Comparison of ENCODE assay signal across 13 mouse cellular contexts in genomic region chr11:115098203-115098932, GRCm38 (mm10). TPM values are rescaled to one million over a fixed set of nuclear protein-coding genes. Genes with fewer than 3 reads are reported as not detected.
DNase-seq lines count a peak whose midpoint lies in the region; ATAC-seq lines count a peak whose summit lies in the region.
"Had no signal": no experiment of that assay in that cellular context is flagged by ENCODE, and none has a peak within 500 bp of the region (broad histone marks: within the 10 kb centered on the region; RNA-seq: fewer than 3 reads in every experiment).

No protein-coding gene starts in this region.

- H3K9me3 ChIP-seq in kidney, embryonic 16.5 days (ENCODE audit: low read length), result peaks cover 2% of the 10 kb centered on the region

- no peak overlapping the region for H3K4me2 ChIP-seq in kidney, embryonic 16.5 days (replicated peaks; ENCODE audit: low read depth, low read length)
- H3K4me2 ChIP-seq: kidney, embryonic 15.5 days; neural tube, embryonic 12.5 days had no signal

- no peak overlapping the region for H3K4me3 ChIP-seq in kidney, embryonic 16.5 days (ENCODE audit: low read length)
- H3K4me3 ChIP-seq: kidney, embryonic 15.5 days; neural tube, embryonic 12.5 days had no signal

- H3K9ac ChIP-seq in kidney, embryonic 16.5 days (replicated peaks; ENCODE audit: low read length), result no peak overlapping the region
- H3K9ac ChIP-seq: kidney, embryonic 15.5 days; neural tube, embryonic 12.5 days had no signal

- no peaks in the 10 kb centered on the region for H3K36me3 ChIP-seq in kidney, embryonic 16.5 days (ENCODE audit: insufficient read depth, low read length)
- H3K36me3 ChIP-seq: kidney, embryonic 15.5 days; neural tube, embryonic 12.5 days had no signal

- H3K27me3 ChIP-seq in kidney, embryonic 16.5 days (ENCODE audit: insufficient read depth, low read length), result no peaks in the 10 kb centered on the region
- H3K27me3 ChIP-seq: kidney, embryonic 15.5 days; neural tube, embryonic 12.5 days had no signal

- no peak overlapping the region for H3K27ac ChIP-seq in kidney, embryonic 16.5 days (ENCODE audit: low read length)
- H3K27ac ChIP-seq: kidney, embryonic 15.5 days; macrophage; neural tube, embryonic 12.5 days had no signal

- WGBS in kidney, embryonic 16.5 days, result 55% methylated on average over 10 of the region's 10 CpGs

- DNase-seq in kidney, postnatal 10 days, result peak; percentile 13
- peak; percentile 61 for DNase-seq in cerebellum, adult 8-10 months
- peak; percentile 27 to 39 for DNase-seq in layer of hippocampus, adult 8-10 months (ENCODE audit: low spot score in 2 of 2)
- DNase-seq in spleen, adult 18-20 months, result no peak
- no peak for DNase-seq in testis, postnatal 14 days (ENCODE audit: low spot score)
- DNase-seq in spleen, postnatal 10 days (ENCODE audit: low spot score in 2 of 2), result no peak

- no peaks in the 10 kb centered on the region for H3K4me1 ChIP-seq in kidney, embryonic 16.5 days (ENCODE audit: insufficient read depth, low read length)

- ATAC-seq in kidney, embryonic 16.5 days (ENCODE audit: low FRiP score, low TSS enrichment), result no peak
- peak; percentile 64; the same call in 1 of the 2 replicates for ATAC-seq in cerebellum, adult (ENCODE audit: insufficient number of reproducible peaks, low FRiP score, low TSS enrichment)
- ATAC-seq: forebrain, embryonic 14.5 days had no signal

RNA-seq across cellular contexts. Expression of gene Rab37, which starts 7.1 kb away (rescaled TPM):
- polyA plus RNA-seq in kidney, embryonic 16.5 days (2015; fragmentation: Nextera tagmentation; extraction: Ambion mirVana), result 1.7 and 2.2 TPM in 2 replicates
- total RNA-seq in layer of hippocampus, adult 8-10 months (2022), result 1 to 10 TPM; 2.8 to 4.0 (median 3.9) TPM

RNA-seq across cellular contexts. Expression of gene Cd300lf, which starts 35.4 kb away (rescaled TPM):
- polyA plus RNA-seq in kidney, embryonic 16.5 days (2015; fragmentation: Nextera tagmentation; extraction: Ambion mirVana), result 0.52 and 0.53 TPM in 2 replicates
- total RNA-seq in layer of hippocampus, adult 8-10 months (2022), result 1 to 10 TPM in 3 of 4 experiments, under 1 TPM in 1; 0.62 to 4.3 (median 1.7) TPM
- total RNA-seq: common myeloid progenitor, adult 5-6 weeks had no signal
- polyA plus RNA-seq: forebrain, embryonic 14.5 days; neural tube, embryonic 12.5 days had no signal

RNA-seq across cellular contexts. Expression of gene Cd300e, which starts 36.4 kb away (rescaled TPM):
- 0.10 TPM in 1 of 2 replicates, not detected in the other for polyA plus RNA-seq in kidney, embryonic 16.5 days (2015; fragmentation: Nextera tagmentation; extraction: Ambion mirVana)
- total RNA-seq in layer of hippocampus, adult 8-10 months (2022), result under 1 TPM in 3 of 4 experiments, not detected in 1; 0.14 to 0.20 (median 0.18) TPM
- total RNA-seq: common myeloid progenitor, adult 5-6 weeks had no signal
- polyA plus RNA-seq: forebrain, embryonic 14.5 days; kidney, embryonic 15.5 days; neural tube, embryonic 12.5 days had no signal

RNA-seq across cellular contexts. Expression of gene Cd300ld3, which starts 50.2 kb away (rescaled TPM):
- polyA plus RNA-seq in kidney, embryonic 16.5 days (2015; fragmentation: Nextera tagmentation; extraction: Ambion mirVana), result not detected in 2 replicates
- 1 to 10 TPM in 2 of 4 experiments, under 1 TPM in 1, not detected in 1; 0.45 to 3.7 (median 3.6) TPM for total RNA-seq in layer of hippocampus, adult 8-10 months (2022)
- total RNA-seq: common myeloid progenitor, adult 5-6 weeks had no signal
- polyA plus RNA-seq: forebrain, embryonic 14.5 days; kidney, embryonic 15.5 days; neural tube, embryonic 12.5 days had no signal

Comparison
In these comparisons a context has a peak if more than half of its experiments do, and no peak if none do; other contexts are left out.
1. DNase-seq: peak in kidney, postnatal 10 days (single experiment), cerebellum, adult 8-10 months (single experiment) and layer of hippocampus, adult 8-10 months (2 of 2); none in spleen, adult 18-20 months (0 of 2), testis, postnatal 14 days (single experiment) and spleen, postnatal 10 days (0 of 2).